Mouse (Mus musculus) spleen, adult 2 months (tissue): ENCODE measurements around the gene Rtl5. TPM values are rescaled to one million over a fixed set of nuclear protein-coding genes. Genes with fewer than 3 reads are reported as not detected.

ENCODE experiments used
- DNase-seq, 2 experiments: peaks; one replicate each; pipeline versions ENCODE4 v3.0.0 to v3.0.0-alpha.2; 2012 to 2021; ENCODE audit warnings: low spot score in 2 of 2, low read depth in 1 of 2
- H3K27ac ChIP-seq: fragments of 200-500 bp; 2 replicates; pipeline ENCODE4 v1.5.1; 2012; ENCODE audit warnings: low read length, inconsistent platforms; ENCODE audit not compliant: insufficient read depth
- H3K27me3 ChIP-seq: fragments of 200-500 bp; 2 replicates; pipeline ENCODE4 v1.6.1; 2012; ENCODE audit warnings: mild to moderate bottlenecking, moderate library complexity, low read length, inconsistent platforms; ENCODE audit not compliant: control insufficient read depth, insufficient read depth
- H3K36me3 ChIP-seq: fragments of 200-500 bp; 2 replicates; pipeline ENCODE4 v1.6.1; 2012; ENCODE audit warnings: mild to moderate bottlenecking, low read length, inconsistent platforms; ENCODE audit not compliant: control insufficient read depth, insufficient read depth
- H3K4me1 ChIP-seq: fragments of 200-500 bp; 2 replicates; pipeline ENCODE4 v1.6.1; 2011; ENCODE audit warnings: inconsistent platforms; ENCODE audit not compliant: control insufficient read depth, insufficient read depth, insufficient read length
- H3K4me3 ChIP-seq: fragments of 200-500 bp; 2 replicates; pipeline ENCODE4 v1.5.1; 2011; ENCODE audit warnings: mild to moderate bottlenecking, inconsistent platforms; ENCODE audit not compliant: insufficient read depth, insufficient read length; ENCODE audit errors: extremely low read depth
- CTCF ChIP-seq: fragments of 200-500 bp; IDR thresholded peaks from 2 replicates; pipeline ENCODE4 v1.5.1; 2011; ENCODE audit warnings: mild to moderate bottlenecking, inconsistent platforms; ENCODE audit not compliant: insufficient read depth, insufficient read length, insufficient replicate concordance; ENCODE audit errors: extremely low read depth
- POLR2A ChIP-seq: fragments of 200-500 bp; IDR thresholded peaks from 2 replicates; pipeline ENCODE4 v1.6.1; 2011; ENCODE audit warnings: low read depth, low read length, inconsistent platforms
- WGBS: fragments of 180-500 bp; shearing (Covaris S2); methylation state at CpG from one replicate; pipeline ENCODE4 v1.1.7; 2018; 5-methylcytosine and 5-hydroxymethylcytosine counted together
- polyA plus RNA-seq: library from polyadenylated mRNA; depleted of rRNA; stranded (reverse); fragments of >200 nt; gene quantifications from 2 replicates; pipeline ENCODE4 v1.2.3, GENCODE M21; 2012

Gene Rtl5
- polyA plus RNA-seq, 1 experiment: 4.1 TPM

GRCm38 (mm10) chrX:102094381-102094904 lies 23.3 kb upstream of the Rtl5 start:
- no peaks in the 10 kb centered on the region for H3K27me3 ChIP-seq
- peak in 1 of 2 experiments; percentile 4 for DNase-seq
- 53% methylated on average over 7 of the region's 7 CpGs for WGBS
- no peaks in the 10 kb centered on the region for H3K4me1 ChIP-seq
- no peak overlapping the region for H3K4me3 ChIP-seq
- no peak for TF ChIP-seq CTCF
- TF ChIP-seq POLR2A: no peak
- H3K36me3 ChIP-seq: no peaks in the 10 kb centered on the region
- no peak overlapping the region for H3K27ac ChIP-seq

GRCm38 (mm10) chrX:102090605-102091004 lies 19.5 kb upstream of the Rtl5 start:
- no peaks in the 10 kb centered on the region for H3K4me1 ChIP-seq
- no peak overlapping the region for H3K27ac ChIP-seq
- H3K4me3 ChIP-seq: no peak overlapping the region
- TF ChIP-seq POLR2A: no peak
- H3K36me3 ChIP-seq: no peaks in the 10 kb centered on the region
- 72% methylated on average over 3 of the region's 3 CpGs for WGBS
- no peaks in the 10 kb centered on the region for H3K27me3 ChIP-seq
- DNase-seq: no peak

- no peak for TF ChIP-seq CTCF
- no peak for TF ChIP-seq POLR2A
- DNase-seq: no peak
- Histone ChIP-seq H3K27ac (no peak overlapping the region), H3K4me3 (no peak overlapping the region), H3K36me3 (no peaks in the 10 kb centered on the region), H3K27me3 (no peaks in the 10 kb centered on the region), H3K4me1 (no peaks in the 10 kb centered on the region)
- WGBS: 90% methylated on average over 8 of the region's 8 CpGs
These were observed 14.8 kb upstream of the Rtl5 start for GRCm38 (mm10) chrX:102085798-102086443.

GRCm38 (mm10) chrX:102082340-102082739 lies 11.2 kb upstream of the Rtl5 start:
- H3K27ac ChIP-seq: no peak overlapping the region
- no peaks in the 10 kb centered on the region for H3K36me3 ChIP-seq
- H3K4me1 ChIP-seq: no peaks in the 10 kb centered on the region; the same call in 1 of the 2 replicates
- H3K4me3 ChIP-seq: no peak overlapping the region
- H3K27me3 ChIP-seq: no peaks in the 10 kb centered on the region
- TF ChIP-seq CTCF (no peak), POLR2A (no peak)
- DNase-seq: no peak
- WGBS: 74% methylated on average over 5 of the region's 5 CpGs

GRCm38 (mm10) chrX:102081573-102082279 lies 10.6 kb upstream of the Rtl5 start:
- Histone ChIP-seq H3K27ac (no peak overlapping the region), H3K4me3 (no peak overlapping the region), H3K4me1 (no peaks in the 10 kb centered on the region; the same call in 1 of the 2 replicates), H3K27me3 (no peaks in the 10 kb centered on the region), H3K36me3 (no peaks in the 10 kb centered on the region)
- no peak for DNase-seq
- WGBS: 82% methylated on average over 7 of the region's 7 CpGs
- TF ChIP-seq CTCF: no peak
- TF ChIP-seq POLR2A: no peak

- no peak overlapping the region for H3K27ac ChIP-seq
- H3K4me3 ChIP-seq: no peak overlapping the region
- no peaks in the 10 kb centered on the region for H3K36me3 ChIP-seq
- H3K4me1 ChIP-seq: no peaks in the 10 kb centered on the region; the same call in 1 of the 2 replicates
- TF ChIP-seq CTCF (no peak), POLR2A (no peak)
- 82% methylated on average over 10 of the region's 10 CpGs for WGBS
- no peak for DNase-seq
- H3K27me3 ChIP-seq: no peaks in the 10 kb centered on the region
These were observed 10.0 kb upstream of the Rtl5 start for GRCm38 (mm10) chrX:102081076-102081475.
